Mouse (Mus musculus): ENCODE measurements around the gene Mycbp. TPM values are rescaled to one million over a fixed set of nuclear protein-coding genes. Genes with fewer than 3 reads are reported as not detected.

Mycbp gene
- polyA plus RNA-seq, 1 experiment from 2014 or later, result 68.6 TPM

DNA sequence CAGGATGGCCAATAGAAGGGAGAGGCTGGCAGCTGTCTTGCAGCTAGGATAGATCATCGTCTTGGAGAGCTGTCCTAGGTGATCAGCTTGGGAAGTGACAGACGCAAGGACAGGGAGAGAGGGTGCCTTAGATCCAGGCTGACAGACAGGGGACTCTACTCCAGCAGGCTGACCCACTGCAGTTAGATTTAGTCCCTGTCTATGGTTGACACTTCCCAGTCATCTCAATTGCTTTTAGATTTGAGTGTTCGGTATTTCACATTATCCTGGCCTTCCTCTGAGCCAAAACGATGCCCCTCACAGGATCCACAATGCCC is 52.8 kb downstream of the Mycbp start:
- 51% methylated on average over 4 of the region's 4 CpGs for WGBS
- H3K4me3 ChIP-seq (ENCODE audit: low read length), result no peak overlapping the region; the same call in 1 of the 2 replicates
- no peak overlapping the region for H3K27ac ChIP-seq (ENCODE audit: low read length)
- peaks cover 26% of the 10 kb centered on the region for H3K27me3 ChIP-seq (ENCODE audit: insufficient read depth, low read length)
- peaks cover 8% of the 10 kb centered on the region; the same call in 1 of the 2 replicates for H3K4me1 ChIP-seq (ENCODE audit: insufficient read depth, low read length)
- no peaks in the 10 kb centered on the region for H3K9me3 ChIP-seq (ENCODE audit: low read length)
- ATAC-seq (ENCODE audit: low FRiP score, low TSS enrichment), result no peak
- H3K36me3 ChIP-seq (ENCODE audit: insufficient read depth, low read length), result no peaks in the 10 kb centered on the region
- peak overlapping the region; percentile 44 for H3K4me2 ChIP-seq (replicated peaks; ENCODE audit: low read depth, low read length)
- 0 out of 2 replicates have a peak overlapping the region, but pooled peaks have one; percentile 12 for H3K9ac ChIP-seq (replicated peaks; ENCODE audit: low read length)

DNA sequence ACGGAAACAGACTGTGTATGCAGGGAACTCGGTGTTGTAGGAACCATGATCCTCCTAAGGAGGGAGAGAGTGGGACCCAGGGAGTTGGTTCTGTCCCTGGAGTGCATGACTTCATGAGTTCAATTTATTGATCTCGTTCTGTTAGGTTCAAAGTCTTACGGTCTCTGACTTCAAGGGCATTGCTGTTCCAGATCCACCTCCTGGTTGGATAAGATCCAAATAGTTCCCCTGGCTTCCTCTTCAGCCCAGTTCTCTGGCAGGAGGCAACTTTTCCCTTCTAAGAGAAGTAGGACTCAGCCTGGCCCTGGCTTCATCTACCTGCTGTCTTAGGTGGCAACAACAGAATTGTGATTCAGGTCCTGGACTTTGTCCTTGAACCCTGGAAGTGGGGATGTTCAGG is 53.3 kb downstream of the Mycbp start:
- Histone ChIP-seq H3K27me3 (ENCODE audit: insufficient read depth, low read length) (peaks cover 24% of the 10 kb centered on the region), H3K9me3 (ENCODE audit: low read length) (no peaks in the 10 kb centered on the region), H3K9ac (replicated peaks; ENCODE audit: low read length) (no peak overlapping the region), H3K4me1 (ENCODE audit: insufficient read depth, low read length) (peaks cover 8% of the 10 kb centered on the region; the same call in 1 of the 2 replicates), H3K4me2 (replicated peaks; ENCODE audit: low read depth, low read length) (no peak overlapping the region), H3K36me3 (ENCODE audit: insufficient read depth, low read length) (no peaks in the 10 kb centered on the region), H3K27ac (ENCODE audit: low read length) (no peak overlapping the region), H3K4me3 (ENCODE audit: low read length) (no peak overlapping the region)
- ATAC-seq (ENCODE audit: low FRiP score, low TSS enrichment), result no peak
- 67% methylated on average over 4 of the region's 4 CpGs for WGBS

DNA sequence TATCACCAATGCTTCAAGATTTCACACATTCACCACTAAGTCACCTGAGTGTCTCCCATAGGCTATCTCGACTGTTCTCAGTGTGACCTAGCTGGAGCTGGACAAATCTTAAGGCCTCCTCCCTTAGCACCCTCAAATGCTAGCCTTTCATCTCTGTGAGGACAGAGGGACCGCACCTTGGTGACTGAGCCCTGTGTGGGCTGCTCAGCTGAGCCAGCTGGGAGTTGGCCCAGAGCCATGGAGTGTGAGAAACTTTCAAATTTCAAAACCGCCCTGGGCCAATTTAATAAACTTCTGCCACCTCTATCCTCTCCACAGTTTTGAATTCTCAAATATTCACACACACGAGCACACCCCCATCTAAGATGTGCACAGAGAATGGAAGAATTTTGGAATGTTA is 56.3 kb downstream of the Mycbp start:
- WGBS, result 65% methylated on average over 4 of the region's 4 CpGs
- no peak for ATAC-seq (ENCODE audit: low FRiP score, low TSS enrichment)
- Histone ChIP-seq H3K4me2 (replicated peaks; ENCODE audit: low read depth, low read length) (no peak overlapping the region), H3K27me3 (ENCODE audit: insufficient read depth, low read length) (peaks cover 22% of the 10 kb centered on the region), H3K9ac (replicated peaks; ENCODE audit: low read length) (no peak overlapping the region), H3K4me1 (ENCODE audit: insufficient read depth, low read length) (peaks cover 8% of the 10 kb centered on the region; the same call in 1 of the 2 replicates), H3K9me3 (ENCODE audit: low read length) (no peaks in the 10 kb centered on the region), H3K36me3 (ENCODE audit: insufficient read depth, low read length) (no peaks in the 10 kb centered on the region), H3K4me3 (ENCODE audit: low read length) (no peak overlapping the region), H3K27ac (ENCODE audit: low read length) (no peak overlapping the region)

Other genes with a start within 250 kb of the Mycbp start
- gene Macf1, start 220.5 kb upstream of the Mycbp start, polyA plus RNA-seq (2015; fragmentation: Nextera tagmentation; extraction: Ambion mirVana), result 37.1 and 38.1 TPM in 2 replicates
- 290 and 298 TPM in 2 replicates for gene Ndufs5, start 186.6 kb upstream of the Mycbp start, polyA plus RNA-seq (2015; fragmentation: Nextera tagmentation; extraction: Ambion mirVana)
- 42.3 and 42.7 TPM in 2 replicates for gene Akirin1, start 154.5 kb upstream of the Mycbp start, polyA plus RNA-seq (2015; fragmentation: Nextera tagmentation; extraction: Ambion mirVana)
- 6.8 and 7.2 TPM in 2 replicates for gene Rhbdl2, start 117.0 kb upstream of the Mycbp start, polyA plus RNA-seq (2015; fragmentation: Nextera tagmentation; extraction: Ambion mirVana)
- 0.09 TPM in 1 of 2 replicates, not detected in the other for gene 4933427I04Rik, start 45.2 kb upstream of the Mycbp start, polyA plus RNA-seq (2015; fragmentation: Nextera tagmentation; extraction: Ambion mirVana)
- 46.2 and 47.9 TPM in 2 replicates for gene Rragc, start 12.6 kb downstream of the Mycbp start, polyA plus RNA-seq (2015; fragmentation: Nextera tagmentation; extraction: Ambion mirVana)
- not detected in 2 replicates for gene 4930535I16Rik, start 13.2 kb downstream of the Mycbp start, polyA plus RNA-seq (2015; fragmentation: Nextera tagmentation; extraction: Ambion mirVana)

Measured in kidney, embryonic 16.5 days (tissue).